In genomic region chr2:73463431-73464194, GRCm38 (mm10) we compare ENCODE assay signal across 10 mouse cellular contexts.
A peak's percentile ranks its signal among the peaks of the same experiment; 100 is the strongest.
DNase-seq lines count a peak whose midpoint lies in the region; ATAC-seq and TF ChIP-seq lines count a peak whose summit lies in the region.
"Had no signal": no experiment of that assay in that cellular context is flagged by ENCODE, and none has a peak within 500 bp of the region (broad histone marks: within the 10 kb centered on the region; RNA-seq: fewer than 3 reads in every experiment).

No protein-coding gene starts in this region.

- H3K27me3 ChIP-seq in kidney, adult 2 months (replicated peaks; ENCODE audit: control insufficient read depth, insufficient read depth, low read length) = no peaks in the 10 kb centered on the region
- H3K27me3 ChIP-seq in kidney, embryonic 14.5 days (ENCODE audit: control insufficient read depth, insufficient read depth, low read length) = no peaks in the 10 kb centered on the region
- no peaks in the 10 kb centered on the region for H3K27me3 ChIP-seq in embryonic facial prominence, embryonic 12.5 days
- H3K27me3 ChIP-seq in stomach, embryonic 16.5 days (ENCODE audit: control insufficient read depth, insufficient read depth, low read length) = no peaks in the 10 kb centered on the region
- H3K27me3 ChIP-seq in forebrain, embryonic 11.5 days (ENCODE audit: control insufficient read depth, insufficient read depth, low read length) = no peaks in the 10 kb centered on the region
- H3K27me3 ChIP-seq in hindbrain, embryonic 12.5 days = no peaks in the 10 kb centered on the region

- no peak overlapping the region for H3K9ac ChIP-seq in kidney, embryonic 14.5 days (ENCODE audit: low read depth, low read length)
- no peak overlapping the region for H3K9ac ChIP-seq in embryonic facial prominence, embryonic 12.5 days
- no peak overlapping the region for H3K9ac ChIP-seq in stomach, embryonic 16.5 days (ENCODE audit: low read length)
- no peak overlapping the region for H3K9ac ChIP-seq in forebrain, embryonic 11.5 days (ENCODE audit: low read length)
- no peak overlapping the region for H3K9ac ChIP-seq in hindbrain, embryonic 12.5 days

- peaks cover 6% of the 10 kb centered on the region; the same call in 1 of the 2 replicates for H3K4me1 ChIP-seq in kidney, adult 2 months (ENCODE audit: control insufficient read depth, insufficient read depth, low read length)
- peaks cover 7% of the 10 kb centered on the region; the same call in 1 of the 2 replicates for H3K4me1 ChIP-seq in kidney, embryonic 14.5 days (ENCODE audit: control insufficient read depth, insufficient read depth, low read length)
- peaks cover 3% of the 10 kb centered on the region; the same call in 1 of the 2 replicates for H3K4me1 ChIP-seq in embryonic facial prominence, embryonic 12.5 days
- H3K4me1 ChIP-seq in stomach, embryonic 16.5 days (ENCODE audit: control insufficient read depth, insufficient read depth, low read length) = peaks cover 5% of the 10 kb centered on the region; the same call in 1 of the 2 replicates
- H3K4me1 ChIP-seq in forebrain, embryonic 11.5 days (replicated peaks; ENCODE audit: control insufficient read depth, insufficient read depth, low read length) = no peaks in the 10 kb centered on the region
- peaks cover 3% of the 10 kb centered on the region; the same call in 1 of the 2 replicates for H3K4me1 ChIP-seq in hindbrain, embryonic 12.5 days

- no peak overlapping the region for H3K4me3 ChIP-seq in kidney, adult 2 months (ENCODE audit: insufficient read depth, low read depth, low read length)
- H3K4me3 ChIP-seq in kidney, embryonic 14.5 days (ENCODE audit: low read length) = no peak overlapping the region
- no peak overlapping the region for H3K4me3 ChIP-seq in embryonic facial prominence, embryonic 12.5 days
- H3K4me3 ChIP-seq in stomach, embryonic 16.5 days (replicated peaks; ENCODE audit: low read length) = no peak overlapping the region
- no peak overlapping the region for H3K4me3 ChIP-seq in forebrain, embryonic 11.5 days (ENCODE audit: low read depth, low read length)
- H3K4me3 ChIP-seq in hindbrain, embryonic 12.5 days = no peak overlapping the region

- TF ChIP-seq POLR2A in kidney, adult 2 months (IDR thresholded peaks at IDR 0.05; ENCODE audit: low read depth, low read length) = no peak

- no peaks in the 10 kb centered on the region for H3K9me3 ChIP-seq in kidney, embryonic 14.5 days (ENCODE audit: control insufficient read depth, low read length)
- H3K9me3 ChIP-seq in embryonic facial prominence, embryonic 12.5 days = no peaks in the 10 kb centered on the region
- no peaks in the 10 kb centered on the region for H3K9me3 ChIP-seq in stomach, embryonic 16.5 days (replicated peaks; ENCODE audit: control insufficient read depth, low read length)
- no peaks in the 10 kb centered on the region for H3K9me3 ChIP-seq in forebrain, embryonic 11.5 days (ENCODE audit: control insufficient read depth, low read length)
- no peaks in the 10 kb centered on the region for H3K9me3 ChIP-seq in hindbrain, embryonic 12.5 days (replicated peaks)
- H3K9me3 ChIP-seq: G1E had no signal

- no peak overlapping the region for H3K4me2 ChIP-seq in kidney, embryonic 14.5 days (replicated peaks; ENCODE audit: low read depth, low read length)
- no peak overlapping the region for H3K4me2 ChIP-seq in embryonic facial prominence, embryonic 12.5 days (replicated peaks)
- H3K4me2 ChIP-seq in stomach, embryonic 16.5 days (ENCODE audit: low read depth, low read length) = peak overlapping the region; percentile 19; the same call in 1 of the 2 replicates
- no peak overlapping the region for H3K4me2 ChIP-seq in forebrain, embryonic 11.5 days (ENCODE audit: low read depth, low read length, severe bottlenecking)
- H3K4me2 ChIP-seq in hindbrain, embryonic 12.5 days (replicated peaks) = no peak overlapping the region

- ATAC-seq in kidney, embryonic 14.5 days (ENCODE audit: low FRiP score, low TSS enrichment) = no peak
- no peak for ATAC-seq in embryonic facial prominence, embryonic 12.5 days (ENCODE audit: insufficient number of reproducible peaks, insufficient read depth, low FRiP score, low TSS enrichment)
- peak; percentile 63 to 73 for ATAC-seq in hematopoietic stem cell, adult 5-6 weeks (replicated peaks in 1 of 2; ENCODE audit: insufficient read depth in 1 of 2, low FRiP score in 2 of 2, low TSS enrichment in 1 of 2, low read depth in 1 of 2, poor library complexity in 2 of 2, severe bottlenecking in 2 of 2)
- ATAC-seq in stomach, embryonic 16.5 days (ENCODE audit: insufficient read depth, low FRiP score) = no peak
- ATAC-seq in forebrain, embryonic 11.5 days (replicated peaks; ENCODE audit: low FRiP score) = no peak
- ATAC-seq in hindbrain, embryonic 12.5 days (ENCODE audit: low FRiP score) = no peak

- DNase-seq in kidney, adult 2 months = peak; percentile 11
- no peak for DNase-seq in forebrain, embryonic 11.5 days (ENCODE audit: low spot score)
- DNase-seq in cerebellum, adult 9-10 months = no peak
- DNase-seq: layer of hippocampus, adult 9-11 months had no signal

- no peaks in the 10 kb centered on the region for H3K36me3 ChIP-seq in kidney, adult 2 months (ENCODE audit: control insufficient read depth, insufficient read depth, low read length)
- H3K36me3 ChIP-seq in kidney, embryonic 14.5 days (ENCODE audit: control insufficient read depth, insufficient read depth, low read length) = no peaks in the 10 kb centered on the region
- H3K36me3 ChIP-seq in embryonic facial prominence, embryonic 12.5 days = no peaks in the 10 kb centered on the region
- no peaks in the 10 kb centered on the region for H3K36me3 ChIP-seq in stomach, embryonic 16.5 days (ENCODE audit: control insufficient read depth, insufficient read depth, low read length)
- H3K36me3 ChIP-seq in forebrain, embryonic 11.5 days (ENCODE audit: control insufficient read depth, insufficient read depth, low read length) = no peaks in the 10 kb centered on the region
- H3K36me3 ChIP-seq in hindbrain, embryonic 12.5 days = no peaks in the 10 kb centered on the region
- H3K36me3 ChIP-seq: G1E had no signal

- TF ChIP-seq CTCF in kidney, adult 2 months (conservative IDR thresholded peaks at IDR 0.05; ENCODE audit: insufficient read depth, insufficient read length, low read depth, low read length) = no peak

- 30% methylated on average over 7 of the region's 7 CpGs for WGBS in kidney, adult 2 months
- WGBS in kidney, embryonic 14.5 days = 29% methylated on average over 7 of the region's 7 CpGs
- WGBS in embryonic facial prominence, embryonic 12.5 days = 56% methylated on average over 7 of the region's 7 CpGs
- WGBS in stomach, embryonic 16.5 days = 26% methylated on average over 7 of the region's 7 CpGs
- WGBS in forebrain, embryonic 11.5 days = 76% methylated on average over 7 of the region's 7 CpGs
- WGBS in hindbrain, embryonic 12.5 days = 64% methylated on average over 7 of the region's 7 CpGs

- peak overlapping the region; percentile 69 for H3K27ac ChIP-seq in kidney, adult 2 months (ENCODE audit: insufficient read depth, low read depth, low read length)
- H3K27ac ChIP-seq in kidney, embryonic 14.5 days (ENCODE audit: low read depth, low read length) = no peak overlapping the region
- H3K27ac ChIP-seq in embryonic facial prominence, embryonic 12.5 days = peak overlapping the region; percentile 65
- peak overlapping the region; percentile 24; the same call in 1 of the 2 replicates for H3K27ac ChIP-seq in stomach, embryonic 16.5 days (ENCODE audit: low read length)
- no peak overlapping the region for H3K27ac ChIP-seq in forebrain, embryonic 11.5 days (ENCODE audit: low read depth, low read length)
- H3K27ac ChIP-seq in hindbrain, embryonic 12.5 days = no peak overlapping the region

Comparison
In these comparisons a context has a peak if more than half of its experiments do, and no peak if none do; other contexts are left out.
1. H3K27ac ChIP-seq: peak in kidney, adult 2 months (single experiment), embryonic facial prominence, embryonic 12.5 days (single experiment) and stomach, embryonic 16.5 days (single experiment); none in kidney, embryonic 14.5 days (single experiment), forebrain, embryonic 11.5 days (single experiment) and hindbrain, embryonic 12.5 days (single experiment).
2. ATAC-seq: peak in hematopoietic stem cell, adult 5-6 weeks (2 of 2); none in kidney, embryonic 14.5 days (single experiment), embryonic facial prominence, embryonic 12.5 days (single experiment), stomach, embryonic 16.5 days (single experiment), forebrain, embryonic 11.5 days (single experiment) and hindbrain, embryonic 12.5 days (single experiment).